Mouse (Mus musculus) G1E-ER4 (cell line): Measurements from ENCODE around the gene Ripor2. TPM values are rescaled to one million over a fixed set of nuclear protein-coding genes. Genes with fewer than 3 reads are reported as not detected.

ENCODE experiments used
- GATA1 ChIP-seq: IDR thresholded peaks from one replicate; pipeline ENCODE4 v1.8.0; 2012; ENCODE audit warnings: low read length, inconsistent platforms
- polyA plus RNA-seq: library from polyadenylated mRNA; stranded (reverse); fragments of >175 nt; gene quantifications from 2 replicates; pipeline ENCODE4 v1.2.3, GENCODE M21; 2012

Ripor2 gene
- polyA plus RNA-seq, 1 experiment: not detected

DNA sequence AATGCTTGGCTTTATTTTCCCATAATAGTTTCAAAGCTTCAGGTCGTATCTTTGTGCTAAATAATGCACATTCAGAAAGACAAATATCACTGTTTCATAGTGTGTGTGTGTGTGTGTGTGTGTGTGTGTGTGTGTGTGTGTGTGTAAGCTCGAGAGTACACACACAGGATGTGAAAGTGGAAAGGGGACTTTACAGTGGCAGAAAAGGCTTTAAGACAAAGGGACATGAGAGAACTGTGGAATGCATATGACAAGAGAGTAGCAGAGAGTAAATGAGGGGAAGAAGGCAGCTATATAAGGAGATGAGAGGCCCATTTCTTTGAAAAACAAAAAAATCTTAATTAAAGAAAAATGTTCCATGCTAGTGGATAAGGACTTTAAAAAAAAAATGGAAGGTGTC lies 11.3 kb upstream of the Ripor2 start:
- TF ChIP-seq GATA1: no peak

DNA sequence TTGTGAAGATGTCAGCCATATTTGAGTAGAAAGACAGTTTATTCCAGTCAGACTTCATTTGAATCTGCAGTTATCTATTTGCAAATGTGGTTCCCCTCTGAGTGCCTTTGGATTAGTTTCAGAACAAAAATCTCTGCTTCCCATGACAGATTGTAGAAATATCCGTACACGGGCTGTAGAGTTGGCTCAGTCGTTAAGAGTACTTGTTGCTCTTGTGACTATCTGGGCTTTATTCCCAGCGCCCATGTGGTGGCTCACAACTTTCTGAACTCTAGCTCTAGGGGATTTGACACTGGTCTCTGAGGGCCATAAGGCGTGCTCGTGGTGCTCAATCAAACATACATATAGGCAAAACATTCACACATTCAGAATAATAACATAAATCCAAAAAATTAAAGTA lies 10.1 kb upstream of the Ripor2 start:
- TF ChIP-seq GATA1: no peak

DNA sequence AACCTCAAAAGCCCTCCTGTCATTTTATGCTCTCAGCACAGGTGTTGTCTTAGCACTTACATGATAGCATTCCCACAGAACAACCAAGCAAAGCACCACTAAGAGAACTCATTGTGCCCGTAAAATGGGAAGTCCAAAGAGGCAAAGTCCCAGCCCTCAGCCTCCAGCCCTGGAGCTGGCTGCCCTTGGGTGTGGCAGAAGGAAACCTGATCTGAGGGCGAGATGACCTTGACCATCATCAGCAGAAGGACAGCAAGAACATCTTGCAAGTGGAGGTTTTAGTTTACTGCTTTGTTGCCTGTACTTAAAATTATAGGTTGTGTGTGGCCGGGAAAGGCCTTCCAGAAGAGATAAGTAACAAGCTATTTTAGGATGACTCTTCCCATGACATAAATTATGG lies 6.9 kb upstream of the Ripor2 start:
- no peak for TF ChIP-seq GATA1

DNA sequence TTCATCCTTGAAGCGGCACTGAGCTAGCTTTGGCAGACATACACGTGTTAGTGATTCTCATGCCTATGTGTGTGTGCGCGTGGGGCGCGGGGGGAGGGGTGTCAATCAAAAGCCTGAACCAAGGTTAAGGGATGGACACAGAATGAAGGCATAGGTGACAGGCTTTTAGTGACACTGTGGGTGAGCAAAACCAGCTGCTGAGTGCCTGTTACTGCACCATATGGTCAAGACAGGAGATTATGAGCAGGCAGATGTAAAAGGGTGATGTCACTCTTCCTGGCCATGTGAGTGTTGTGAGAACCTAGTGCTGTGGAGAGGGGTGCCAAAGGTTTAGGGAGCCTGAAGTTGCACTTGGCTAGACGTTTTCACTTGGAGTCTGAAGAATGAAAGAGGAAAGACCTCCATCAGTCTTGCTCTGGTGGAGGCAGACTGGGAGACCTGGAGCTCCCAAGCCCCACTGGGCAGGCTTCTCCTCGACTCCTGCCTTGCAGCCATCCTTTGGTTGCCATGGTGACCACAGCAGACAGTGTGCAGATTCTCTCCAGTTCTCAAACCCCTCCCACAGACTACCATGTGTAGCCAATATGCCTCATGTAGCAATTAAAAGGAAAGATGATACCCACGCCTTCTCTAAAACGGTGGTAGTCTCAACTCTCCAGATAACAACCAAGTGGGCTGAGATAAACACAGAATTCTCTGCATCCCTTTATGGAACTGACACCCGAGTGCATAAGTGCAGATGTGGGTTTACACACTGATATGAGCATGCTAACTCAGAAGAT lies 5.5 kb upstream of the Ripor2 start:
- TF ChIP-seq GATA1: no peak

DNA sequence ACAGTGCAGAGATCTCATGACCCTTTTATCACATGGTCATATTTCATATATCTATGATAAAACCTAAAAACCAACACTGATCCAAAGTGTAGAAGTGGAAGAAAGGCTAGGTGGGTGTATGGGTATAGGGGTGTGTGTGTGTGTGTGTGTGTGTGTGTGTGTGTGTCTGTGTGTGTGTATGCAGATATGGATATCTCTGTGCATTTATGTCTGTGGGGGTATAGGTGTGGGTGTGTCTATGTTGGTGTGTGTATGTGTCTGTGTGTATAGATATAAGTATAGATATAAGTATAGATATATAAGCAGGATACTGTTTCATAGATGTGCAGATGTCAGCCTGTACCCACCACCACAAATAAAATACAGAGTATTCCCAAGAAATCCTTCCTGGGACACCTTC lies 3.7 kb upstream of the Ripor2 start:
- TF ChIP-seq GATA1: no peak

DNA sequence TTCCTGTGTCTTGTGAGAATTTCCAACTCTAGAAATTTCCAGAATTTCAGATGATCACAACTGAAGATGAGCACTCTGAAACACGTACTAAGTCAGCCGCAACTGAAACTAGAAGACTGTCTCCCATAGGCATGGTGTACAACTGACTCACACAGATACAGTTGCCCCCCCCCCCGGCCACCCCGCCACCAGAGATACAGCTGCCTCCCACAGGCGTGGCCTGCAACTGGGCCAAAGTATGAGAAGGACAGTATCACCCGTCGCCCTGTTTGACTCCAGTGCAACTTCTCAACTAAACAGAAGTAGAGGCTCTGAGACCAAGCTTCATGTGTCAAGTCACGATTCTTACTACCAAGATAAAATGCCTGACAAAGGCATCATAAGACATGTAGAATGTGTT lies 1.2 kb upstream of the Ripor2 start:
- TF ChIP-seq GATA1: no peak

DNA sequence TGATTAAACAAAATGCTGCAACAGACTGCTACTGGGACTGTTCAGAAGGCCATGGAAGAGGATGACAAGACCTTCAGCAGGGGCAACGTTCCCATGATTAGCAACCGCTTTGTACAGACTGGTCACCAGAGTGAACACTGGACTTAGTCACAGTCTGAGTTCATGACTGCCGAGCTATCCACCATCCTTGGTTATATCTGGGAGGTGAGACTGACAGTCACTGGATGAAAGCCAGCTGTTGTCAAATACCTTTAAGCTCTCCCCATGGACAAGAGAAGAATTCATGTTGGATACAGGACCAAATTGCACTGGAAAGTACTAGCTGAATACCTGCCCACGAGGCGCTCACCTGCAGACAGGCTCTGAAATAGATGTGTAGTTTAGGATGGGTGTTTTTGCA lies 2.4 kb downstream of the Ripor2 start:
- TF ChIP-seq GATA1: no peak

DNA sequence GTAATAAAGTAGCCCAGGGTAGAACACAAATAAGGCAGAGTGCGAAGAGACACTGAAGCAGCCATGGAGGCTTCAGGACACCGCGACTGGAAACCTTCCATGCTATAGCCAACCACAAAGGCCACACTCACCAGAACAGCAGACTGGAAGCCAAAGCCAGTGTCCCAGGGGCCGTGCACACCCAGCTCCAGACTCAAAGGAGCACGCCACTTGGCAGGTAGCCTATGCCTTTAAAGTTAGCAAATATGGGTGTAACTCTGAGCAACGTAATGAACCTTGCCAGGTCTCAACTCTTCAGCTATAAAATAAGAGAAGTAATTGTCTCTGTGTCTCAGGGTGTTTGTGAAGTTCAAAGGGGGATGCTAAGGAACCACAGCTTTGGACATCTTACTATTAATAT lies 2.9 kb downstream of the Ripor2 start:
- no peak for TF ChIP-seq GATA1

DNA sequence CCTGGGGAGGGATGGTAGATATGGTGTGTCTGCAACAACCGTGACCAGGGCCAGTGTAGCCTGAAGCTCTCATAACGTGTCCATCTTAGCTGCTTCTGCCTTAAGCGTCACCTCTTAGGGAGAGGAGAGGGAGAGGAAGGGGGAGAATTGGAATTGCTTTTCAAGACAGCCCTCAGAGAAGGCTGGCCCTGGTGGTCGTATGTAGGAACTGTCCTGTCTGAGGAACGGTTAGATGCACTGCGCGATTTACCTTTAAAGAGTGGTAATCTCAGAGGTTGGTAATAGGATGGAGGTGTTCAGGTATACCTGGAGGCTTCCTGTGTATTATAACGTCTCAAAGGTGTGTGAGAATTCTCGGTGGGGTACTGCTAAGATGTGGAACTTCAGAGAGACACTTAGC lies 3.4 kb downstream of the Ripor2 start:
- no peak for TF ChIP-seq GATA1

DNA sequence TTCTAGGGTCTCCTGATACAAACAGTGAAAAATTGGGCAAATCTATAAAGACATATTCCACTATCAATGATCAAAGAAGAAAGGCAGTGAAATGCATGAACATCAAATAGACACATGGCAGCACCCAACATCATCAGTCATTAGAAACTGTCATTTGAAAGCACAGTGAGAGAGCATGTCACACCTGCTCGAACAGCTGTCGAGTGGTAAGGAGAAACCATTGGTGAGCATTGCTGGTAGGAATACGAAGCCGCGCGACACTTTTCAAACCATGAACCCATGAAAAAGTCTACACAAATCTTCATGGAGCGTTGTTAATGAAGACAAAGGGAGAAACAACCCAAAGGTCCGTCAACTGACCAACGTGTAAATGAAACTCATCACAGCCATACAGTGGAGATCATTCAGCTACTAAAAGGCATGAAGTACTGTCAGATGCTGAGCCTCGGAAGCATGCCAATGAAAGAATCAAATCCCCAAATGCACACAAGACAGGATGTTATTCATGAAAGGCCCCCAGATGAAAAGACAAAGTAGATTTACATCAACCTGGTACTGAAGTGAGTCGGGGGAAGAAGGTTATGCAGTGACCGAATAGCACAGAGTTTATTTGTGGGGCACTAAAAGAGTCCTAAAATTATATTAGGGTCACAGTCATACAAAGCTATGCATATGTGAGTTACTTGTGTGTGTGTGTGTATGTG lies 5.4 kb downstream of the Ripor2 start:
- TF ChIP-seq GATA1: no peak

DNA sequence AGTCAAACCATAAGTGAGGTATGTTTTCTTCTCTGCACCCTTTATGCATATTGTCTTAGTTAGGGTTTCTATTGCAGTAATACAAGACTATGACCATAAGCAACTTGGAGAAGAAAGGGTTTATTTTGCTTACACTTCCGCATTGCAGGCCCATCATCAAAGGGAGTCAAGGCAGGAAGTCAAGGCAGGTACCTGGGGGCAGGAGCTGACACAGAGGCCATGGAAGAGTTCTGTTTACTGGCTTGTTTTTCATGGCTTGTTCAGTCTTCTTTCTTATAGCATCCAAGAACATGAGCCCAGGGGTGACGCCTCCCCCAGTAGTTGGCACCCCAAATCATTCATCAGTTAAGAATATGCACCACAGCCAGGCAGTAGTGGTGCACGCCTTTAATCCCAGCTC lies 6.6 kb downstream of the Ripor2 start:
- TF ChIP-seq GATA1: no peak

DNA sequence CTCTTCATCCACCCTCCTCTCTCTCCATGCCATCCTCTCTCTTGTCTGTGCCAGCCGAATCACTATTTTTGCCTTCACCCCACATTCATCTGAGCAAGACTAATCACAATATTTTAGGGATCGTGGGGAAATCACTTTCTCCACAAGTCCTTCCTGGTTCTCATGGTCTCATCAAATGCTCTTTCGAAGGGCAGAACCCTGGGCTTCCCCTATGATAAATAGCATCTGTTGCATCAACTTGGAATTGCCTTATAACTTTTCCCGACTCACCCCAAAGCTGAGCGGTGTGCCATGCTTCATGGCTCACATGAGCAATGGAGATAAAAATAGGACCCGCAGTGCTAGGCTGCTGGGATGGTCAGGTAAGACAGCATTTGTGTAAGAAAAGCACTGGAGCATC lies 9.7 kb downstream of the Ripor2 start:
- no peak for TF ChIP-seq GATA1

DNA sequence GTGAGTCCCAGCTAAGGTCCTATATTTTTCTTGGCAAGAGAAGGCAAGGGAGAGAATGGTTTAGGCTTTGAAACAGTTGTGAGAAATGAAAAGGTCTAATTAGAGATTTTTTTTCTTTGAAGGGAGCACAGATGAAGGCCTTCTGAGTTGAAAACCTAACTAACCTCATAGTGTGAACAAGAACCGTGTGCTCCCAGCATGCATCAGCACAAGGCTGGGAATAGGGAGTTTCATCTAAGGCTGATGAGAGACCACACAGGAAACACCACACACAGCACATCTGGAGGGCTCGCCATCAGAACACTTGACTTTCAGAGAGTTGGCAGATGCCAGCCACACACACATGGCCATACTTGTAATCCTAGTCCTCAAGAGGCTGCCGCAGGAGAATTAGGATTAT lies 12.3 kb downstream of the Ripor2 start:
- no peak for TF ChIP-seq GATA1

DNA sequence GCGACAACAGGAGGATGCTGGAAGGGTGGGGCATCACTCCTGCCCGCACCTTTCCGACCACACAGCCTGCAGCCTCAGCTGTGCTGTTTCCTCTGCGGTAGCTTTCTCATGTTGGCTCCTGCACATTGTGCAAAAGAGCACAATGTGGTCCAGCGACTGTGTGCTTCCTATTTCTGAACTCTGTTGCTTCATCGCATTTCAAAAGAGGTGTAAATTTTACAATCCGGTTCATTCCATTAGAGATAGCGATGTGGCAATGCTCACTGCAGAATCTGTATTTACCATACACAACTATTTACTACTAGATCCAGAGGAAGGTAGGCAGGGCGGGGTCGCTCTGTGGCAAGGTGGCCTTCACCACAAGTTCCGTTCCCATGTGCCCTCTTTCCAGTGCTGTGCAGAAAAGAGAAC lies 17.6 kb downstream of the Ripor2 start:
- no peak for TF ChIP-seq GATA1

DNA sequence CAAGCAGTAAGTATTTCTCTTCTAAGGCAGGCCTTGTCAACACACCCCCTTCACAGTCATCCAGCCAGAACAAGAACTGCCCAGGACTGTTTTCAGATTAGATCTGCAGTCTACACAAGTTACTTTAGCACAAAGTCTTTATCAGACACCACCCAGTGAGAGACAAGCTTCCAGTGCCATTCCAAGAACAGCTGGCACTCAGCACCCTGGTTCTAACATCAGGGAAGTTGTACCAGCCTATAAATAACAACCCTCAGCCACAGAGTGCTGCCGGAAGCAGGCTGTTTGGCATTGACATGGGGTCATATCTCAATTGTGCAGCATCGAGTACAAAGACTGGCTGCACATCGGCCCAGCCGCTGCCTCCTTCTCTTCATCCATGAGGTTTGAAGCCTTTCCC lies 21.0 kb downstream of the Ripor2 start:
- TF ChIP-seq GATA1: no peak

DNA sequence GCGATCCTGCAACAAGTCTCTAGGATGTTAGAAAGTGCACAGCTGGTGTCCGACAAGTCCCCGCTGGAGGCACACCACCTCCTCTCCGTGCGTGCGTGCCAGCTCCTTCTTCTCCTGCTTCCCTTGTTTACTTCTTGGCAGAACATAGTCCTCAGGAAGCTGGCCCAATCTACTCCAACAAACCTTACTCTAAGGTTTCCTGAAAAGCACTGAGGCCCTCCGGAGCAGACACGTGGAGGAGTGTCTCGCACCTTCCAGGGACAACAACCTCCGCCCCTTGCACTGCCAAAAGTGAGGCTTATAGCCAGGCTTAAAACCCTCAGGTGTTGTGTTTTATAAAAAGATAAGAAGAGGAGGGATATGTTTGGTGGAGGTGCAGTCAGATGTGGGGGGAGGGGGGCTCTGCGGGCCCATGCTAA lies 21.6 kb downstream of the Ripor2 start:
- no peak for TF ChIP-seq GATA1

DNA sequence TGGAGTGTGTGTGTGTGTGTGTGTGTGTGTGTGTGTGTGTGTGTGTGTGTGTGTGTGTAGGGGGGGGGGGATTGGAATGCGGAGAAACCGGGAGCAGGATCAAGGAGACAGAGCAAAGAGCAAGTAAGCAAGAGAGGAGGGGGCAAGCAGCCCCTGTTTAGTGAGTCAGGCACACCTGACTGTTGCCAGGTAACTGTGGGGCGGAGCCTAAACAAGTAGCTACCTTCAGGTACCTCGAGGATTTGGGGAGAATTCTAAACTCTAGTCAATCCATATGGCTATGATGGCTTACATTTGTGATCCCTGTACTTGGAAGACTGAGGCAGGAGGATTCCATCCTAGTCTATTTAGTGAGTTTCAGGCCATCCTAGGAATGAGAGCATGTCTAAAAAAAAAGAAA lies 22.1 kb downstream of the Ripor2 start:
- TF ChIP-seq GATA1: no peak
